Mouse (Mus musculus): Measurements from ENCODE around the gene Ddn. TPM values are rescaled to one million over a fixed set of nuclear protein-coding genes. Genes with fewer than 3 reads are reported as not detected.
"Not testable (repeated sequence)": the region's sequence is repeated elsewhere in the genome, so short reads cannot be mapped to it uniquely, and the experiment has no call there.

The Ddn gene
- polyA plus RNA-seq, 1 experiment from 2014 or later = 0.21 TPM

DNA sequence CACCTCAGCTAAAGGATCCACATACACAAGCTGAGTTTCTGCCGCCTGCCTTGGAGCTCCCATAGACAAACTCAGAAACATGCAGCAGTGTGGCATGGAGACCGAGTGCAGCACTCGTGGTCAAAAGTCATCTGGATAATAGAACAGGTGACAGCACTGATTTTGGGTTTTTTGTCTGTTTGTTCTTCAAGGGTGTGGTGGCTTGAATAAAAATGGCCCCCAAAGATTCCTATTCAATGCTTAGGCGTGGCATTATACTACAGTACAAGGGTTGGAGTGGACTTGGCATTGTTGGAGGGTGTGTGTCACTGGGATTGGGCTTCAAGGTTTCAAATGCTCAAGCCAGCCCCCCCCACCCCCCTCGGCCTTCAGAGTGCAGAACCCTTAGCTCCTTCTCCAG lies 12.9 kb upstream of the Ddn start:
- peaks cover 64% of the 10 kb centered on the region for H3K36me3 ChIP-seq
- 88% methylated on average over 5 of the region's 5 CpGs for WGBS

DNA sequence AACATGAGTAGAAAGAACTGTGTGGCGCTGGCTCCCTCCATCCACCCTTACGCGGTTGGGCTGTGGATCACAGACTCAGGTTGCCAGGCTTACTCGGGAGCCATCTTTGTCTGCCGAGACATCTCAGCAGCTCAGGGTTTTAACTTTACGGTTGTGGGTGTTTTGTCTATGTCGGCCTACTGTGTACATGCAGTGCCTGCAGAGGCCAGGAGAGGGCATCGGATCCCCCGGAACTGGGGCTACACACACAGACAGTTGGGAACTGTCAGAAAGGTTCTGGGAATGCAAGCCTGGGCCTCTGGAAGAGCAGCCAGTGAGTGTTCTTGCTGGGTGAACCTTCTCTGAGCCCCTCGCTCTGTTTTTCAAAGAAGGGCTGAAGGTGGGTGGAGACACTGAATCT lies 12.1 kb upstream of the Ddn start:
- 25% methylated on average over 10 of the region's 10 CpGs for WGBS

More for the DNA sequence above, 12.9 kb upstream of the Ddn start:
- Histone ChIP-seq H3K27ac (no peak overlapping the region), H3K9me3 (no peaks in the 10 kb centered on the region), H3K27me3 (ENCODE audit: insufficient read depth, poor library complexity, severe bottlenecking) (no peaks in the 10 kb centered on the region), H3K4me3 (no peak overlapping the region), H3K4me1 (replicated peaks) (no peaks in the 10 kb centered on the region)
- no peak for DNase-seq (ENCODE audit: low spot score)

GRCm38 (mm10) chr15:98820937-98821336 lies 11.6 kb upstream of the Ddn start:
- Histone ChIP-seq H3K4me1 (replicated peaks) (no peaks in the 10 kb centered on the region), H3K36me3 (peaks cover 72% of the 10 kb centered on the region), H3K27me3 (ENCODE audit: insufficient read depth, poor library complexity, severe bottlenecking) (no peaks in the 10 kb centered on the region), H3K9me3 (no peaks in the 10 kb centered on the region), H3K4me3 (no peak overlapping the region), H3K27ac (no peak overlapping the region)
- 85% methylated on average over 4 of the region's 4 CpGs for WGBS
- DNase-seq (ENCODE audit: low spot score) = no peak

More for the DNA sequence above, 12.1 kb upstream of the Ddn start:
- Histone ChIP-seq H3K27ac (no peak overlapping the region), H3K27me3 (ENCODE audit: insufficient read depth, poor library complexity, severe bottlenecking) (no peaks in the 10 kb centered on the region), H3K4me3 (no peak overlapping the region), H3K9me3 (no peaks in the 10 kb centered on the region), H3K4me1 (replicated peaks) (no peaks in the 10 kb centered on the region), H3K36me3 (peaks cover 71% of the 10 kb centered on the region)
- DNase-seq (ENCODE audit: low spot score) = no peak

- peaks cover 73% of the 10 kb centered on the region for H3K36me3 ChIP-seq
- no peaks in the 10 kb centered on the region for H3K4me1 ChIP-seq (replicated peaks)
- no peaks in the 10 kb centered on the region for H3K9me3 ChIP-seq
- H3K4me3 ChIP-seq = no peak overlapping the region
- no peak for DNase-seq (ENCODE audit: low spot score)
- H3K27me3 ChIP-seq (ENCODE audit: insufficient read depth, poor library complexity, severe bottlenecking) = no peaks in the 10 kb centered on the region
- no peak overlapping the region for H3K27ac ChIP-seq
- WGBS = 91% methylated on average over 7 of the region's 7 CpGs
Observed at GRCm38 (mm10) chr15:98818171-98818570, 8.9 kb upstream of the Ddn start.

- Histone ChIP-seq H3K36me3 (peaks cover 54% of the 10 kb centered on the region), H3K9me3 (no peaks in the 10 kb centered on the region), H3K4me1 (replicated peaks) (peaks cover 18% of the 10 kb centered on the region), H3K27me3 (ENCODE audit: insufficient read depth, poor library complexity, severe bottlenecking) (peaks cover 34% of the 10 kb centered on the region), H3K4me3 (no peak overlapping the region), H3K27ac (no peak overlapping the region)
- WGBS = 87% methylated on average over 20 of the region's 20 CpGs
- DNase-seq (ENCODE audit: low spot score) = no peak
Observed at GRCm38 (mm10) chr15:98812741-98813424, 3.6 kb upstream of the Ddn start.

DNA sequence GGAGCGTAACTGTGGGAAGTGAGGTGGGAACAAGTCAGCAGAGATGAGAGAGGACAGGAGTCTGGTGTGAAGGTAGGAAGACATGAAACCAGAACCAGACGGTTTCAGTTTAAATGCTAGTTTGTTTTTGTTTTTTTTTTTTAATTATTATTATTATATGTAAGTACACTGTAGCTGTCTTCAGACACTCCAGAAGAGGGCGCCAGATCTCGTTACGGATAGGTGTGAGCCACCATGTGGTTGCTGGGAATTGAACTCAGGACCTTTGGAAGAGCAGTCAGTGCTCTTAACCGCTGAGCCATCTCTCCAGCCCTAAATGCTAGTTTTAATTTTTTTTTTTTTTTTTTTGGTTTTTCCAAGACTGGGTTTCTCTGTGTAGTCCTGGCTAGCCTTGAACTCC lies 922 bp upstream of the Ddn start:
- peaks cover 60% of the 10 kb centered on the region for H3K27me3 ChIP-seq (ENCODE audit: insufficient read depth, poor library complexity, severe bottlenecking)
- not testable (repeated sequence) for H3K4me3 ChIP-seq
- WGBS = 77% methylated on average over 6 of the region's 6 CpGs

DNA sequence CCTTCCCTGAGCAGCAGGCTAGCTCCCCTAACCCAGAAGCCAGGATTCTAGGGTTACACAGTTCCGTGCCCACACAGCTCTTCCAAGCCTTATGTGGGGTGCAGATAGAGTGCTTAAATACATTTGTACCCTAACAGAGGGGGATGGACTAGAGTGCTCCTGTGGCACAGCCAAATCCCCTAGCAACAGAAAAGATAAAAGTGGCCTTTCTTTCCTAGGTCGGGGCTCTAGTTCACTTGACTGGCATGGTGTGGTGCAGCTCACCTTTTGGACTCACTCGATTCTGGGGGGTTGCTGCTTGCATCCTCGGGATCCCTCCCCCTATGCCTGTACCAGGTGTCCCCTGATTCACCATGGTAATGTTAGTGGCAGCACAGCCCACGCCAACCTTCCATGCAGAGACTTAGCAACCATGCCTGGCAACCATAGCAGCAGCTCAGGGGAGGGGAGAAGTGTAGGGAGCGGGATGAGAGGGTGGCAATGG lies 597 bp downstream of the Ddn start:
- DNase-seq (ENCODE audit: low spot score) = no peak
- Histone ChIP-seq H3K27me3 (ENCODE audit: insufficient read depth, poor library complexity, severe bottlenecking) (peaks cover 76% of the 10 kb centered on the region), H3K9me3 (no peaks in the 10 kb centered on the region), H3K36me3 (peaks cover 25% of the 10 kb centered on the region), H3K27ac (no peak overlapping the region), H3K4me3 (peak overlapping the region; percentile 54), H3K4me1 (replicated peaks) (peaks cover 50% of the 10 kb centered on the region)
- 8% methylated on average over 6 of the region's 6 CpGs for WGBS

More for the DNA sequence above, 922 bp upstream of the Ddn start:
- not testable (repeated sequence) for H3K27ac ChIP-seq; H3K9me3 ChIP-seq; DNase-seq (ENCODE audit: low spot score)
- H3K36me3 ChIP-seq = peaks cover 38% of the 10 kb centered on the region
- H3K4me1 ChIP-seq (replicated peaks) = peaks cover 45% of the 10 kb centered on the region

DNA sequence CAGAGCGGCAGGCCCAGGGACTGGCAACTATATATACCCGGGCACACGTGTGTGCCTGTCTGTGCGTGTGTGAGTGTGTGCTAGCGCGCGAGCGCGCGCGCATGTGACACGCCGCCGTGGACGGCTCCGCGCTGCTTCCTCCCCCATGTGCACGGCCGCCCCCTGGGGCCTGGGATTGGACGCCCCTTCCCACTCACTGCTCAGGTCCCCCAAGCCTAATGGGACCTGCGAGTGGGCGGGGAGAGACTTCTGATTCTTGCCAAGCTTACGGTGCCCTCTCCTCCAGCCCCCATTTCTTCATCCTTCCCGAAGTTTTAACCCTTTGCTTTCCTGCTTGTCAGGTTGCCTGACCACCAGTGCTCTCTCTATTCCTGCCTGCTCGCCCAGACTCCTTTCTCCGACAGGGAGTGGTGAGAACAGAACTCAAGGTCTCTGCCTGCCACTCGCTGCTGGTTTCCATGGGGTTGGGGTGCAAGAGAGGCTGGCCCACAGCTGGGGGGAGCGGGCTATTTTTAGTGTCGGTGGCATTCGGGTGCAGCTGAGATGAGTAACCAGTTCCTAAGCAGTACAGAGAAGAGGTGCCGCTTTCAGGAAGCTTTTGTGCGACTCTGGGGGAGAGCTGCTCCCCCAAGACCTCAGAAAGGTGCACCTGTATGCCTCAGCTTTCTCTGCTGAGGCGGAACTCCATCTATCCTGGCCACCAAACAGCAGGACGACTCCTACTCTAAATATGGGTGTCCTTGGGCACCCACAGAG lies 1.2 kb downstream of the Ddn start:
- under 1% methylated on average over 34 of the region's 34 CpGs for WGBS
- Histone ChIP-seq H3K27ac (peak overlapping the region; percentile 81), H3K4me1 (replicated peaks) (peaks cover 56% of the 10 kb centered on the region)

GRCm38 (mm10) chr15:98806809-98807770 lies 2.2 kb downstream of the Ddn start:
- Histone ChIP-seq H3K9me3 (no peaks in the 10 kb centered on the region), H3K4me1 (replicated peaks) (peaks cover 59% of the 10 kb centered on the region), H3K4me3 (peak overlapping the region; percentile 54), H3K36me3 (peaks cover 11% of the 10 kb centered on the region), H3K27ac (peak overlapping the region; percentile 81), H3K27me3 (ENCODE audit: insufficient read depth, poor library complexity, severe bottlenecking) (peaks cover 92% of the 10 kb centered on the region)
- WGBS = under 1% methylated on average over 58 of the region's 58 CpGs
- peak; percentile 50 for DNase-seq (ENCODE audit: low spot score)

More for the DNA sequence above, 1.2 kb downstream of the Ddn start:
- Histone ChIP-seq H3K4me3 (peak overlapping the region; percentile 54), H3K9me3 (no peaks in the 10 kb centered on the region), H3K36me3 (peaks cover 19% of the 10 kb centered on the region), H3K27me3 (ENCODE audit: insufficient read depth, poor library complexity, severe bottlenecking) (peaks cover 82% of the 10 kb centered on the region)
- peak; percentile 51 for DNase-seq (ENCODE audit: low spot score)

DNA sequence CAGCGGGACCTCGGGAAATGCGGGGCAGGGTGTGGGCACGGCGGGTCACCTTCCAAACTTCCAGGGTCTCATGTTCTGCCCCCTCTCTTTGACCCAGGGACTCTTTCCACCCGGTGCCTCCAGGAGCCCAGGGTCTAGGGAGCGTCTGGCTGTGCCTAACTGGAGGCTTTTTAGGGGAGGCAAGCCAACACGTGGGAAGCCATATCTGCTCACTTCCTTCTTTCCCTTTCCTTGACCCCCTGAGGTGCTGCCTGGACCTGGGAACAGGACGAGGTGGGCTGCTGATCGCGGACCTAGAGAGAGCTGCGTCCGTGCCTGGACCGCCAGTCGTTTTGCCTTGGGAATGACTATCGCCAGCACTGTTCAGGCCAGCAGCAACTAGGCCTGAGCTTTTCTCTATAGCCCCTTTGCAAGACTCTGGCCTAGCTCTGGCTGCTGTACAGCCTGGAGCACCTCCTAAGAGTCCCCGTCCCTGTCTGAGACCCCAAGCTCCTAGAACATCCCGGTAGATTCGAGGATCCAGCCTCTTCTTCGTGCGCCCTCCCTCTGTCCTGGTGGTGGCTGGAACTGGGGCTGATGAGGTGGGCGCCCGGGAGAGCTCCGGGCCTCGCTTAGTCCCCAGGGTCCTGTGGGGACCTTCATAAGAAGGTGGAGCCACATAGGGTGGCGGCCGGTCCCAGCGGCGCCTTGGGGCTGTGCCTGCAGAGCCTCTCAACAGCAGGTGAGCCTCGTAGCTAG lies 3.0 kb downstream of the Ddn start:
- H3K4me3 ChIP-seq = peak overlapping the region; percentile 54
- H3K4me1 ChIP-seq (replicated peaks) = peaks cover 59% of the 10 kb centered on the region
- H3K36me3 ChIP-seq = peaks cover 4% of the 10 kb centered on the region
- no peaks in the 10 kb centered on the region for H3K9me3 ChIP-seq
- H3K27ac ChIP-seq = peak overlapping the region; percentile 81
- DNase-seq (ENCODE audit: low spot score) = peak; percentile 47
- WGBS = 2% methylated on average over 30 of the region's 30 CpGs
- peaks cover 100% of the 10 kb centered on the region for H3K27me3 ChIP-seq (ENCODE audit: insufficient read depth, poor library complexity, severe bottlenecking)

DNA sequence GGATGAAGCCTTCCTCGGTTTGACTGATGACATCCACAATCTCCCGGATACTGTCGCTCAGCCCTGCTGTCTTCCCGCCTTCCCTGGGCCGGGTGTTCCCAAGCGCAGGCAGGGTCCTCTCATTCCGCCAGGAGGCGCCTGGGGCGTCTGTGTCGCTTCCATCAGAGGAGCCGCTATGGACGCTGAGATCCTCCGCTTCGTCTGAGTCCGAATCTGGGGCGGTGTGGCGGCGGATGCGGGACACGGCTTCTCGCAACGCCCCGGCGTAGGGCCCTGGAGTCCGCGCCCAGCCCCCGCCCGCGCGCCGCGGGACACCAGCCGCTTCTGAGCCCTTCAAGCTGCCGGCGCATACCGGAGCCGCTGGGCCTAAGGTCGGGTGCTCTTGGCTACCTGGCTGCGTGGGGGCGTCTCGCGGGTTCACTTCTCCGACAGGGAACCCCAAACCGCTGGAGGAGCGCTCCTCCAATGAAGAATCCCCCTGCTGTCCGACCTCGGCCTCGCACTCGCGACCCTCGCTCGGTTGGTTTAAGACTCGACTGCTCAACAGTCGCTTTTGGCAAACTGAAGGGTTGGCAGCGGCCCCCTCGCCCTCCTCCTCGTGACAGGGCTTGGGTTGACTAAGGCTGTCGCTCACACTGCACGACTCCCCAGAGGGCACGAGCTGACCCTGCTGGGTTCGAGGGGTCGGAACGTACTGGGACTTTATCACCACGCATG lies 3.8 kb downstream of the Ddn start:
- peak; percentile 81 for DNase-seq (ENCODE audit: low spot score)
- peaks cover 59% of the 10 kb centered on the region for H3K4me1 ChIP-seq (replicated peaks)
- peak overlapping the region; percentile 81 for H3K27ac ChIP-seq

More for the DNA sequence above, 3.8 kb downstream of the Ddn start:
- H3K9me3 ChIP-seq = no peaks in the 10 kb centered on the region
- no peaks in the 10 kb centered on the region for H3K36me3 ChIP-seq
- under 1% methylated on average over 64 of the region's 64 CpGs for WGBS
- peak overlapping the region; percentile 54 for H3K4me3 ChIP-seq
- peaks cover 100% of the 10 kb centered on the region for H3K27me3 ChIP-seq (ENCODE audit: insufficient read depth, poor library complexity, severe bottlenecking)
